Mouse (Mus musculus) spleen, postnatal 14 days (tissue): ENCODE results near the gene Eml3.

ENCODE experiments used
- DNase-seq, 2 experiments: peaks; one replicate each; pipeline ENCODE4 v3.0.0; 2021 to 2022; ENCODE audit warnings: low spot score in 2 of 2

Gene Eml3

GRCm38 (mm10) chr19:8985891-8986290 is 56.5 kb downstream of the Eml3 start:
- no peak for DNase-seq

- DNase-seq: no peak
Measured at GRCm38 (mm10) chr19:8987816-8988215, 58.5 kb downstream of the Eml3 start.

- no peak for DNase-seq
Measured at GRCm38 (mm10) chr19:8988346-8989065, 59.2 kb downstream of the Eml3 start.

GRCm38 (mm10) chr19:8989066-8989566 is 59.8 kb downstream of the Eml3 start, which contains the start of gene Ahnak:
Ahnak (plus strand) TSS chr19:8989284.
- DNase-seq: no peak

GRCm38 (mm10) chr19:8989567-8990431 is 60.4 kb downstream of the Eml3 start:
- DNase-seq: no peak

GRCm38 (mm10) chr19:8990432-8991102 is 61.2 kb downstream of the Eml3 start:
- no peak for DNase-seq
